Mouse (Mus musculus) yolk sac, embryonic 10.5 days (tissue): ENCODE results near the gene Slc11a1.
"Not testable (repeated sequence)": the region's sequence is repeated elsewhere in the genome, so short reads cannot be mapped to it uniquely, and the experiment has no call there.

Experiments
- DNase-seq: peaks from one replicate; pipeline ENCODE4 v3.0.0-alpha.2; 2017; ENCODE audit warnings: low spot score

Gene Slc11a1

GRCm38 (mm10) chr1:74374980-74375379 is at the start of gene Slc11a1:
Gene Slc11a1, plus strand, starts transcription at chr1:74375195.
- DNase-seq: no peak

- not testable (repeated sequence) for DNase-seq
Measured at GRCm38 (mm10) chr1:74326916-74327315, 48.1 kb upstream of the Slc11a1 start.

- DNase-seq: no peak
Measured at GRCm38 (mm10) chr1:74329899-74330431, 45.0 kb upstream of the Slc11a1 start.

GRCm38 (mm10) chr1:74331046-74331681 is 43.8 kb upstream of the Slc11a1 start:
- DNase-seq: no peak

GRCm38 (mm10) chr1:74332241-74332763 is 42.7 kb upstream of the Slc11a1 start:
- peak; percentile 94 for DNase-seq

GRCm38 (mm10) chr1:74332930-74333329 is 42.1 kb upstream of the Slc11a1 start:
- DNase-seq: no peak

- DNase-seq: no peak
Measured at GRCm38 (mm10) chr1:74334607-74335006, 40.4 kb upstream of the Slc11a1 start.

GRCm38 (mm10) chr1:74335033-74335432 is 40.0 kb upstream of the Slc11a1 start:
- DNase-seq: no peak

GRCm38 (mm10) chr1:74335436-74336170 is 39.4 kb upstream of the Slc11a1 start:
- DNase-seq: no peak

GRCm38 (mm10) chr1:74337241-74337771 is 37.7 kb upstream of the Slc11a1 start:
- no peak for DNase-seq

GRCm38 (mm10) chr1:74338013-74338412 is 37.0 kb upstream of the Slc11a1 start:
- no peak for DNase-seq

- DNase-seq: no peak
Measured at GRCm38 (mm10) chr1:74338626-74339025, 36.4 kb upstream of the Slc11a1 start.

- no peak for DNase-seq
Measured at GRCm38 (mm10) chr1:74339917-74340316, 35.1 kb upstream of the Slc11a1 start.

GRCm38 (mm10) chr1:74340361-74340764 is 34.6 kb upstream of the Slc11a1 start:
- no peak for DNase-seq

GRCm38 (mm10) chr1:74340992-74341391 is 34.0 kb upstream of the Slc11a1 start:
- DNase-seq: not testable (repeated sequence)

- no peak for DNase-seq
Measured at GRCm38 (mm10) chr1:74341898-74342297, 33.1 kb upstream of the Slc11a1 start.

- DNase-seq: no peak
Measured at GRCm38 (mm10) chr1:74342308-74342707, 32.7 kb upstream of the Slc11a1 start.

GRCm38 (mm10) chr1:74343161-74343560 is 31.8 kb upstream of the Slc11a1 start:
- DNase-seq: peak; percentile 36

GRCm38 (mm10) chr1:74344163-74344916 is 30.7 kb upstream of the Slc11a1 start:
- no peak for DNase-seq

- no peak for DNase-seq
Measured at GRCm38 (mm10) chr1:74351185-74351769, 23.7 kb upstream of the Slc11a1 start.

GRCm38 (mm10) chr1:74352532-74353096 is 22.4 kb upstream of the Slc11a1 start:
- no peak for DNase-seq
